Mouse (Mus musculus) bone marrow macrophage, adult 2 months (primary cell): ENCODE measurements around the gene Trpm3.

Source experiments
- CTCF ChIP-seq: IDR thresholded peaks from 2 replicates; pipeline ENCODE4 v1.5.1; 2012; ENCODE audit warnings: low read depth, mild to moderate bottlenecking, low read length, moderate library complexity
- POLR2A ChIP-seq: IDR thresholded peaks from 2 replicates; pipeline ENCODE4 v1.6.1; 2012; ENCODE audit warnings: mild to moderate bottlenecking, low read depth, low read length, borderline replicate concordance

GRCm38 (mm10) chr19:22354037-22354541 lies 215.2 kb downstream of the Trpm3 start:
- TF ChIP-seq POLR2A, result no peak
- TF ChIP-seq CTCF, result no peak
